Mouse (Mus musculus): ENCODE measurements around the gene Vps26c.
"Not testable (repeated sequence)": the region's sequence is repeated elsewhere in the genome, so short reads cannot be mapped to it uniquely, and the experiment has no call there.

Gene Vps26c

DNA sequence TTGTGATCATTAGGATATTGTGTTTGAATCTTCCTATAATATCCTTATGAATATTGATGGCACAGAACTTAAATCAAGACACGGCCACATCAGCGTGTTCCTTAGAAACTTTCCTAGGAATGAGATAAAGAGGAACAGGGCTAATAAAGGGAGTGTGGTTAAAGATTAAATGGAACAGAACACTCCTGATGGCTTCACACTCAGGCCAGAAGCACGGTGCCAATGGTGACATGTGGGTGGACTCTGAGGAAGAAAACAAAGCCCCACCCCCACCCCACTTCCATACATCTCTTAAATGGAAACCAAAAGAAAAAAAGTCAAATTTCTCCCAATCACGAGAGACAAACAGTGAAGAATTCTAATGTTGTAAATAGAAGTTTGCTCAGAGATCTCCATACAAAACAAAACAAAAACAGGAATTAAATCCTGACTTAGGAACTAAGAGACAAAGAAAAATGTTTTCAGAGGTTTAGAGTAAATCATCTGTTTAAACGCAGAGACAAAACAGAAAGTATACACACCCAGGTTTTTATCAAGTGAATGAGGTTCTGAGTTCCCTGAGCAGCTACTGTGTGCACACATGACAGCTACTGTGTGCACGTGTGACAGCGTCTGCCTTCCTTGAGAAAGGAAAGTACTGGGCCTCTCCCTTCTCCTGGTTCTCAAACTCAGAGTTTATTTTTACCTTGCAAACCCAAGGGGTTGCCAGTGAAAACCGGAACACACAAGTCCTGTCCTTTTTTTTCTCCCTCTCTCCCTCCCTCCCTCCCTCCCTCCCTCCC, 19.3 kb upstream of the Vps26c start:
- no peak for DNase-seq

DNA sequence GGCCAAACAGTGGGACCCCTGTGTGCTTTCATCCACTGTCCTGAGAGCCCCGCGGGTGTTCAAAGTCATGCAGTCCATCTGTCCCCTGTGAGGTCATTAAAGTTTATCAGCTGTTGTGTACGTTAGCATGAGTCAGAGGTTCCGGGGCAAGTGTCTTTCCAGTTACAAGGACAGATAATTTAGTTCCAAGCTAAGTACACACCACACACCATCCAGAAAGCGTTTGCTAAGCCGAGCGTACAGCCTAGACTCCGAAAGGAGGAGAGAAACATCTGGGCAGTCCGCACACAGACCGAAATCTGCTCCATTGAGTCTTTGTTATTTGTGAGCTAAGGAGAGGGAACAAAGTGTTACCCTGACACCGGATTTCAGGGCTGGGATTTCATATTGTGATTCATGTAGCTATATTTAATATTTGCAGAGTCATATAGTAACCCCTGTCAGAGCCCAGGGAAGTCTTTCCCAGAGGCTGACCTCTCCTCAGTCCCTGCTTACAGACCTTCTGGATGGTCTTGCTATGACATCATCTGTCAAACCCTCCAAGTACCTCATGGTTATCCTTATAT, 18.0 kb upstream of the Vps26c start:
- DNase-seq: no peak

DNA sequence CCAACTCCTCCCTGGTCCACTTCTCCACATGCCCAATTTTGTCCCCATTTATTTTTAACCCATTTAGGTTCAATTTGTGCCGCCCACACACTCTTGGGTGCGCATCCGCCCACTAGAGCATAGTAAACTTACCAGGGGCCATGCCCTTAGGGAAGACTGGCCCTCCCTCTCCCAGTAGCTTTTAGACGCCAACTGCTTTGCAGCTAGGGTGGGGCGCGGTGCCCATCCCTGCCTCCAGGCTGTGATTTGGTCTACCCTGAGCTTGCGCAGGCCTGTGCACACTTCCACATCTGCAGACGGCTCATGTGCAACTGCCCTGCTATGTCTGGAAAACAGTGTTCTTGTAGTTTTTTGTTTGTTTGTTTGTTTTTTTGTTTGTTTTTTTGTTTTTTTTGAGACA, 16.3 kb upstream of the Vps26c start:
- DNase-seq: no peak

GRCm38 (mm10) chr16:94540140-94540539, 13.5 kb upstream of the Vps26c start:
- no peak for DNase-seq

GRCm38 (mm10) chr16:94537159-94537527, 10.5 kb upstream of the Vps26c start:
- peak; percentile 59 for DNase-seq

DNA sequence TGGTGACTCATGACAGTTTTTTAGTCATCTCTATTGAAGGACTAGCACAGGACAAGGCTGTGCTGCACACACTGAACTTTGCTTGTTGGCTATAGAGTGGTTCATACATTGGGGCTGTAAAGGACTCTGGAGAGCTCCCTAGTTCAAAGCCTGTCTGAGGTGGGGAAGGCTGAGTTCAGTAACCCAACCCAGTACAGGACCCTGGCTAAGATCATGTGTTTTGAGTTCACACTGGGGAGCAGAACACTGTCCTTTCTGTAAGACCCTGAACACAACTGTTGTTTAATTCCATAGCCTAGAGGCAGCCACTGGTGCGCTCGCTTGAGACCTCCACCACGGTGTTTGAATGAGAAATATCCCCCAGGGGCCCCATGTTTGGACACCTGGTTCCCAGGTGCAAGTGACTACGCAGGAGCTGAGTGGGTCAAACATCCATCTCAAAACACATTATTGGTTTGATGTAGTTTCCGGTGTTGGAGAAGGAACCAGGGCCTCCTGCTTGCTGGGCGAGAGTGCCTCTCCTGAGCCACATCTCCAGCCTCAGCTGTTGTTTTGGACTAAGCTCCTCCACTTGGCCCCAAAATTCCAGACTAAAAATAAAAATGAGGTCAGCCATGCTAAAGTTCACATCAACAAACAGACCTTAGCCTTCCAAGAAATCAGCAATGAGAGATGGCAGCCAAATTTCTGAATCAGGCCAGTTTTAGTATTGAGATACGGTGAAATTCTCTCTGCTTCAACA, 10.0 kb upstream of the Vps26c start:
- peak; percentile 33 for DNase-seq

DNA sequence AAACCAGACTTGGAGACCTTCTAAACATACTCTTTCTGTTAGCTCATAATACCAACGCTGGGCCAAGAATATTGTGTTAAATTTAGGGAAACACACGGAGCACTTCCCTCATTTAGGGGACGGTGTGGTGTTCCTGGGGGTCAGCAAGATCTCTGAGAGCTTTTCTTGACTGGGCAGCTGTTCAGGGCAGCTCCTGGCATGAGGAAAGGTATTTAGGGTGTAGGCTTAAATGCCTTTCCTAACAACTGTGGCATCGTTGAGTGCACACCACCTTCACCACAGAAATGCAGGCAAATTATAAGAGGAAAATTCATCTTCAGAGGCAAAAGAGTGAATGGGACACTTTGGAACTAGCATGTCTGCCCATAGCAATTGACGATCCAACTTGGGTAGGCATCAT, 9.1 kb upstream of the Vps26c start:
- no peak for DNase-seq

- no peak for DNase-seq
Measured at GRCm38 (mm10) chr16:94533679-94534078, 7.0 kb upstream of the Vps26c start.

GRCm38 (mm10) chr16:94531268-94531667, 4.6 kb upstream of the Vps26c start:
- DNase-seq: no peak

DNA sequence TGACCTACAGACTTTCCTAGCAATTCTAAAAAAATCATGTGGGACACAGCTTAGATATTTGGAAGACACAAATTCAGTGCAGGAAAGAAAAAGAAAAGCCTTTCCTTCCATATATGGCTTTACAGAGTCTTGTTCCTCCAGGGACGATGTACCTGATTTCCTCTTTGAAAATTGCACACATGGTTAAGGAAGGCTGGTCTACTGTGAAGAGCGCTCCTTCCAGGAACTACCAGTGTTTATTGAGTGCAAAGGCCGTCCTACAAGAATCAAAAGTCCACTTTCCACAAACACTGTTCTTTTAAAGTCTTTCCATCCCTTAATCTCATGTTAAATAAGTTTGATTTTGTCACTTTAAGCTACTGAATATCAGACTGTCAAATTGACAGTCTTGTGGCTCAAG, 916 bp upstream of the Vps26c start:
- no peak for DNase-seq

DNA sequence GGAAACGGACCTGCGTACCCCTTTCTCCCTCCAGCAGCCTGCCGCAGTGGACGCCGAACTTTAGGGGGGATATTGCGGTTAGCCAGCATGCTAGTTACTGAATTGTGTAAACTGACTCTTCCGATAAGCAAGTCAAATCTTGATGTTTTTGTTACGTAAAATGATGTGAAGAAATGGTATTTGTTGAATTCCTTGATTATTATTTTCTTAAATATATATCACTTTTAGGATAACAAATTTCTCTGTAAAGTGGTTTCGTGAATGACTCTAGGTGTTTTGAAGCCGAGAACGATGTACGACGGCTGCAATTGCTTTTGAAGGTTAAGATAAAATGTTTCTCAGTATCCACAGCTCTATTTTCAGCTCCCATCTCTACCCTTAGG, 513 bp upstream of the Vps26c start:
- DNase-seq: no peak

DNA sequence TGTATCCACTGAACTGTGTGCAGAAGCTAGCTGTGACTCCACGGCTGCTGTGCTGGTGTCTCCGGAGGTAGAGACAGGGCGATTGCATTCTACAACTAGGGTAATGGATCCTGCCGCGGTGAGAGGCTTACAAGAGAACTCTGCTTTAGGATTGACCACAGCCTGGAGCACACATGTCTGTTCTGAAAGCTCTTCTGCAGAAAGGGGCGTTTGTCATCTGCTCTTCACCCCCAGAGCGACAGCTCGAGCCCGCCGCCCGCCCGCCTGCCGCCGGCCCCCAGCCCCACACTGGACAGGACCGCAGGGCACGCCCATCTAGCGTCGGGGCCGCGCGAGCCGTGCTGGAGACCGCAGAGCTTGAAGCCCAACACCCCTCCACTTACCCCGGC, 681 bp downstream of the Vps26c start:
- no peak for DNase-seq

- no peak for DNase-seq
Measured at GRCm38 (mm10) chr16:94524691-94525090, 1.9 kb downstream of the Vps26c start.

DNA sequence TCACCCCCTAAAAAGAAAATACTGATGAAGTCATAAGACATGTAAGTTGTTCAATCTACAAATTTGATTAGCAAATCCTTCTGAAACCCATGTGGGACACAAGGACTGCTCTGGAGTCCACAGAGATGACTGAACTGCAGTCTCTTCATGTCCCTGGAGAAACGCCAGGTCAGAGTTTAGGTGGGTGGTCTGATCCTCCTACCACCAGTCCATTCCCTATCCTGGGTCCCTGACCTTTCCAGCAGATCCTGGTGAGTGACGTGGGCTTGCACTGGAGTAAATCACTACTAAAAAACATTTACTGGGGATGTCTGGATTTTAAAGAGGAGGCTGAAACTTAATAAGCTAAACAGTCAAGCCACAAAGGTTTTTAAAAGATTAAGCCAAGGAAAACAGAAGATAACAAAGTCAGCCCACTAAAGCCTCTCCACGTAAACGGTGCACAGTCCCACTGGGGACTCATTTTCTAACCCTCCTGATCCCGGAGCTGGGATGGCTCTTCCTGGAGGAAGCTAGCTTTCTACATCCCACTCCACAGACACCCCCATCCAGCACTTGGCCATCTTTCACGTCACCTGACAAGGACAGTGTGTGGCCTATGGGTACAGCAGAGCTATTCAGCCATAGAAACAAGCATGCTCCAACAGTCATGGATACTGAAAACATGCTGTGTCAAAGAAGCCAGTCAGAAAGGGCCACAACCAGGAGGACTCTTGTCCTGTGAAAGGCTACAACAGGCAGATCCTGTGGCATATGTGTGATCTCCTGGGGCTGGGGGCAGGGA, 2.8 kb downstream of the Vps26c start:
- DNase-seq: no peak

- peak; percentile 25 for DNase-seq
Measured at GRCm38 (mm10) chr16:94519028-94519427, 7.6 kb downstream of the Vps26c start.

GRCm38 (mm10) chr16:94517606-94518005, 9.0 kb downstream of the Vps26c start:
- no peak for DNase-seq

DNA sequence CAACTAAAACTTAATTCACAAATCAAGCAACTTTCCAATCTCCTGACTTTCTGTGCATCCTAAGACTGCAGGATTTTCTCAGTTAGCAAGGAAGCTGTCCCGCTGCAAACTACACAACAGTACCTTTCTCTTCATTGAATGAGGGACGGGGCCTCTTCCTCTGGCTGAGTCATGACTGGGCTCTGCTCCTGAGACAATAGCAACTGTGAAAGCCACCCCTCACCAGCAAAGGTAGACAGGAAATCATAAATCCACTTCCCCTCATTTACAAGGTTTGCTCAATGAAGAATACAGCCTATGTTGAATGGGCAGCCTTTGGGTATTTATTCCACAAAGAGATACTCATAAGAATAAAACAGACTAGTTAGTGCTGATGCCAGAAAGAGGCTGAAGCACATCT, 16.6 kb downstream of the Vps26c start:
- no peak for DNase-seq

DNA sequence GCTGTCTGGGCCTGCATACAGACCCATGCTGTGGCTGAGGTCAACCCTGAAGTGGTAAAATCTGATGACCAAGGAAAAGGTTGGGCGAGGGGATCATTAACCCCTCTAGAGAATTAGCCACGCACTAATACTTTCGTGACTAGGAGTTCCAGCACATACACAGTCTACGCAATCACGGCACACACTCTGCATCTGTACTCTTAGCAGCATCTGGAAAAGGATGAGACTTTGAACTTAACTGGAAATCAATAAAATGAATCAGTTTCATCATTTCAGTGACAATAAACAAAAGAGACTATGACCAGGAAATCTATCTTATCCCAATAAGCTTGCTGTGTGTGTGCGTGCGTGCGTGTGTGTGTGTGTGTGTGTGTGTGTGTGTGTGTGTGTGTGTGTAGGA, 17.9 kb downstream of the Vps26c start:
- no peak for DNase-seq

DNA sequence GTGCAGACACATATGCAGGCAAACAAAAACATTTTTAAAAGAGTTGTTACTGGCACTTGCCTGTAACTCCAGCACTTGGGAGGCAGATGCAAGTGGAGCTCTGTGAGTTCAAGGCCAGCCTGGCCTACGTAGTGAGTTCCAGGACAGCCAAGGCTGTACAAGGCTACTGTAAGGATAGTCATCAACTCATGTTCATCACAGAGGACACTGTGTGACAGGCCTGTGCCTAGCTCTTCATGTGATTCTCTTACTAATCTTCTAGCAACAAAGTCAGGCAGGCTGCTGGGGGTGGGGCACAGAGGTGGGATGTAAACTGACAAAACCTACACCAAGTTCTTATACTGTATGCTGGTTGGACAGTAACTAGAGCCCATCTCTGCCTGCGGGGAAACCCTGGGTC, 19.6 kb downstream of the Vps26c start:
- DNase-seq: no peak

DNA sequence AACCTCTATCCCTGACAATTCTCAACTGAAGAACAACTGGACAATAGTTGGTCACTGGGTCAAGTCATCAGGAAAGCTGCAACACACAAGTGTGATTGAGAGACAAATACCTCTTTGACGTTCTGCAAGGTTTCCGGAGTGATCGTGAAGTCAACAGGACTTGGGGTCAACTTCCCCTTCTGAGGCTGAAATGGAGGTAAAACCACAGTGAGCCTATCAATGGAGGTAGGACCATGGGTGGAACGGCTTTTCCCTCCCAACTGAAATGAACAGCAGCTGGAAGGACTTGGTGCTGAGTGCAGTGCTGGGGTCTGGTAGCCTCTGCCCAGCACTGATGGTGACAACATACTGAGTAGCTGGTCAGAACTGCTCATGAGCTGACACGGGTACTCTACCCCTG, 22.4 kb downstream of the Vps26c start:
- no peak for DNase-seq

GRCm38 (mm10) chr16:94497911-94498310, 28.7 kb downstream of the Vps26c start:
- DNase-seq: no peak

GRCm38 (mm10) chr16:94497176-94497575, 29.5 kb downstream of the Vps26c start:
- DNase-seq: not testable (repeated sequence)

GRCm38 (mm10) chr16:94489326-94489725, 37.3 kb downstream of the Vps26c start:
- no peak for DNase-seq

- DNase-seq: no peak
Measured at GRCm38 (mm10) chr16:94487341-94487740, 39.3 kb downstream of the Vps26c start.

All from kidney, adult 18-20 months (tissue).